Mouse (Mus musculus): ENCODE measurements around the gene Timm8b. TPM values are rescaled to one million over a fixed set of nuclear protein-coding genes. Genes with fewer than 3 reads are reported as not detected.

Gene Timm8b
- 100 to 1,000 TPM; 157 to 174 TPM for total RNA-seq (2021)

GRCm38 (mm10) chr9:50603189-50603997 lies at the start of gene Timm8b, which contains the start of gene Sdhd:
Gene Timm8b, plus strand, starts transcription at chr9:50603910.
Gene Sdhd, minus strand, starts transcription at chr9:50603812.
- intact Hi-C loops (cut with DNase I), result no loop called here
- peak; percentile 94 for DNase-seq

GRCm38 (mm10) chr9:50554241-50555093 lies 49.2 kb upstream of the Timm8b start, which contains the start of gene Il18:
Gene Il18, plus strand, starts transcription at chr9:50554827.
- peak; percentile 41 for DNase-seq
- intact Hi-C loops (cut with DNase I), result no loop called here

- DNase-seq, result no peak
- intact Hi-C loops (cut with DNase I), result no loop called here
Measured at GRCm38 (mm10) chr9:50555094-50555446, 48.6 kb upstream of the Timm8b start, which contains the start of gene Bco2. Gene Bco2, minus strand, starts transcription at chr9:50555181.

- intact Hi-C loops (cut with DNase I), result no loop called here
Measured at GRCm38 (mm10) chr9:50561145-50561917, 42.4 kb upstream of the Timm8b start, which contains the start of gene Tex12. Gene Tex12, minus strand, starts transcription at chr9:50561325.

GRCm38 (mm10) chr9:50561918-50562360 lies 41.8 kb upstream of the Timm8b start:
- intact Hi-C loops (cut with DNase I), result no loop called here
- DNase-seq, result no peak

More at GRCm38 (mm10) chr9:50561145-50561917, 42.4 kb upstream of the Timm8b start, which contains the start of gene Tex12:
- no peak for DNase-seq

- intact Hi-C loops (cut with DNase I), result no loop called here
- DNase-seq, result peak; percentile 58
Measured at GRCm38 (mm10) chr9:50565173-50565572, 38.5 kb upstream of the Timm8b start.

GRCm38 (mm10) chr9:50565940-50566339 lies 37.8 kb upstream of the Timm8b start:
- intact Hi-C loops (cut with DNase I), result no loop called here

GRCm38 (mm10) chr9:50567372-50567771 lies 36.3 kb upstream of the Timm8b start:
- DNase-seq, result no peak
- intact Hi-C loops (cut with DNase I), result no loop called here

More at GRCm38 (mm10) chr9:50565940-50566339, 37.8 kb upstream of the Timm8b start:
- DNase-seq, result no peak

GRCm38 (mm10) chr9:50567881-50568280 lies 35.8 kb upstream of the Timm8b start:
- no peak for DNase-seq
- intact Hi-C loops (cut with DNase I), result no loop called here

GRCm38 (mm10) chr9:50569599-50570525 lies 33.8 kb upstream of the Timm8b start:
- intact Hi-C loops (cut with DNase I), result no loop called here

GRCm38 (mm10) chr9:50580370-50580769 lies 23.3 kb upstream of the Timm8b start:
- DNase-seq, result no peak
- intact Hi-C loops (cut with DNase I), result no loop called here

More at GRCm38 (mm10) chr9:50569599-50570525, 33.8 kb upstream of the Timm8b start:
- no peak for DNase-seq

GRCm38 (mm10) chr9:50585145-50585818 lies 18.4 kb upstream of the Timm8b start:
- no peak for DNase-seq
- intact Hi-C loops (cut with DNase I), result no loop called here

GRCm38 (mm10) chr9:50586955-50587354 lies 16.8 kb upstream of the Timm8b start:
- intact Hi-C loops (cut with DNase I), result no loop called here
- no peak for DNase-seq

GRCm38 (mm10) chr9:50590856-50591518 lies 12.7 kb upstream of the Timm8b start:
- no peak for DNase-seq
- intact Hi-C loops (cut with DNase I), result no loop called here

GRCm38 (mm10) chr9:50592955-50593354 lies 10.8 kb upstream of the Timm8b start:
- intact Hi-C loops (cut with DNase I), result no loop called here

GRCm38 (mm10) chr9:50593544-50593943 lies 10.2 kb upstream of the Timm8b start:
- peak; percentile 27 for DNase-seq
- intact Hi-C loops (cut with DNase I), result no loop called here

More at GRCm38 (mm10) chr9:50592955-50593354, 10.8 kb upstream of the Timm8b start:
- no peak for DNase-seq

- intact Hi-C loops (cut with DNase I), result no loop called here
- DNase-seq, result no peak
Measured at GRCm38 (mm10) chr9:50594794-50595417, 8.8 kb upstream of the Timm8b start.

- intact Hi-C loops (cut with DNase I), result no loop called here
- no peak for DNase-seq
Measured at GRCm38 (mm10) chr9:50596973-50597372, 6.7 kb upstream of the Timm8b start.

All from left cerebral cortex, postnatal 4 days (tissue).